Mouse (Mus musculus) erythroblast, embryonic 14.5 days (primary cell): ENCODE measurements around the gene Apeh.

ENCODE experiments used
- GATA1 ChIP-seq: IDR thresholded peaks from 2 replicates; pipeline ENCODE4 v1.6.1; 2012; ENCODE audit warnings: low read length, inconsistent platforms, mixed read lengths
- TAL1 ChIP-seq: IDR thresholded peaks from 3 replicates; pipeline ENCODE4 v1.6.1; 2012; ENCODE audit warnings: low read length, inconsistent platforms, mixed read lengths

GRCm38 (mm10) chr9:108052411-108052810 is 42.0 kb downstream of the Apeh start:
- TF ChIP-seq TAL1 (no peak), GATA1 (no peak)
